Mouse (Mus musculus): ENCODE data around the gene Gcnt2. TPM values are rescaled to one million over a fixed set of nuclear protein-coding genes. Genes with fewer than 3 reads are reported as not detected.
A peak's percentile ranks its signal among the peaks of the same experiment; 100 is the strongest.
"Not testable (repeated sequence)": the region's sequence is repeated elsewhere in the genome, so short reads cannot be mapped to it uniquely, and the experiment has no call there.

Gene Gcnt2
- polyA plus RNA-seq, 1 experiment from 2014 or later: 2.1 TPM

DNA sequence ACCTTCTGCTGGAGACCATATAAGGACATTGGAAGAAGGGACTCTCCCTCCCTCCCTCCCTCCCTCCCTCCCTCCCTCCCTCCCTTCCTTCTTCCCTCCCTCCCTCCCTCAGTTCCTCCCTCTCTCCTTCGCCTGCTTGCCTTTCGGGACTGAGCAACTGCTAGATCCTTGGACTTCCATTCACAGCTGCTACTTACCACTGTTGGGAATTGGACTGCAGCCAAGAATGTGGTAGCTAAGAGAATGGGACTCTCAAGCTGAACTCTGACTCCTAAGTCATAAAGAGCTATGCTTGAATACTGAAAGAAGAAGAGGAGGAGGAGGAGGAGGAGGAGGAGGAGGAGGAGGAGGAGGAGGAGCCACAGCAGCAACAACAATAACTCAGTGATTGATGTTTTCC lies 72.3 kb downstream of the Gcnt2 start:
- H3K27ac ChIP-seq; H3K36me3 ChIP-seq; H3K4me1 ChIP-seq; H3K4me2 ChIP-seq (replicated peaks); H3K4me3 ChIP-seq; H3K9ac ChIP-seq; H3K27me3 ChIP-seq; H3K9me3 ChIP-seq: not testable (repeated sequence)
- peak; percentile 64; the same call in 1 of the 2 replicates for ATAC-seq (ENCODE audit: low FRiP score, low read depth)
- WGBS: no CpG with 5 or more reads among the region's 2 CpGs

DNA sequence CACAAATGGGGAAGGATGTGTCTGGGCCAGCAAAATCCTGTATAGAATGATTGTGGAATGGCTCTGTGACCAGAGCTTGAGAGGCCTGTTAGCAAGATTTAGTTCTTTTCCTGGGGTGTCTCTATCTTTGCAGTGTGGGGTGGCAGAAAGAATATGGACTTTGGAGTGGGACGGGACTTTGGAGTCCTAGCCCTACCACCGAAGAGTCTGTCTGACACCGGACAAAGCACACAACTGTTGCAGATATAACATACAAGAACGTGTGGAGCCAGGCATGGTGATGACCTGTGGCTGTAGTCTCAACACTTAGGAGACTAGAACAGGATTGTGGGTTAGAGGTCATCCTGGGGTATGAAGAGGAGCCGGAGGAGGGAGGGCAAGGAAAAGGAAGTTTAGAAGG lies 73.0 kb downstream of the Gcnt2 start:
- Histone ChIP-seq H3K36me3 (no peaks in the 10 kb centered on the region), H3K9me3 (no peaks in the 10 kb centered on the region), H3K4me3 (no peak overlapping the region), H3K4me1 (peaks cover 7% of the 10 kb centered on the region; the same call in 1 of the 2 replicates), H3K4me2 (replicated peaks) (no peak overlapping the region), H3K9ac (no peak overlapping the region), H3K27ac (no peak overlapping the region), H3K27me3 (no peaks in the 10 kb centered on the region)
- 86% methylated on average over 5 of the region's 5 CpGs for WGBS
- no peak for ATAC-seq (ENCODE audit: low FRiP score, low read depth)

DNA sequence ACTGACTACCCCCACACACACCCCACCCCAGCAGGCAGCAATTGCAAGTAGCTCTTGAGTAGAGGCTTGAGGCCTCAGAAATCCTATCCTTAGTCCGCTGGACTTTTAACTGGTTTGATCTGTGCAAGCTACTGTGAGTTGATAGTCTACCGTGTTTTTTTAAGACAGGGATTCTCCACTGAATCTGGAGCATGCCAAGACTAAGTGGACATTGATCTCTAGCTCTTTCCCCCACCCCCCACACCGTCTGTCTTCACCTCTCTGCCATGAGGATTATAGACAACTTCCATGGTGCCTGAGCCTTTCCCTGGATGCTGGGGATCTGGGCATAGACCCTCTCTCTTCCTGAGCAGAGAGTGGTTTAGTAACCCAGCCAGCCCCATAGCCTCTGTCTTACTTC lies 74.8 kb downstream of the Gcnt2 start:
- H3K27me3 ChIP-seq: no peaks in the 10 kb centered on the region
- no peaks in the 10 kb centered on the region for H3K9me3 ChIP-seq
- H3K4me3 ChIP-seq: no peak overlapping the region
- H3K36me3 ChIP-seq: no peaks in the 10 kb centered on the region
- H3K4me1 ChIP-seq: no peaks in the 10 kb centered on the region
- ATAC-seq (ENCODE audit: low FRiP score, low read depth): no peak
- H3K4me2 ChIP-seq (replicated peaks): no peak overlapping the region
- 73% methylated on average over 3 of the region's 3 CpGs for WGBS
- H3K27ac ChIP-seq: no peak overlapping the region
- no peak overlapping the region for H3K9ac ChIP-seq

DNA sequence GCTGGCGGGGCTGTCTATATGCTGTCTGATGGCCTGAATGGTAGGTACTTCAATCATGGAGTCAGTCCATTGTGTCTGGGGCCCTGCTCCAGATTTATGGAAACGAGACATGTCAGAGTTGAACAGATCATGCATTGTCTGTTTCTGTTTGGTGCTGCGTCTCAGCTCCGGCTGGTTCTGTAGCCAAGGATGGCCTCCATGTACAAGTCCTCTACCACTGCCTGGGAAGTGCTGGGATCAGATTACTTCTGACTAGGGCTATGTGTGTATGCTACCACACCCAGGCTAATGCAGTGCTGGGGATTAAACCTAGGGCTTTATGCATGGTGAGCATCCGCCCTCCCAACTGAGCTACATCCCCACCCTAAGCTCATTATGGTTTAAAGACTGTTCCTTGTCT lies 78.0 kb downstream of the Gcnt2 start:
- no peak overlapping the region for H3K27ac ChIP-seq
- no peaks in the 10 kb centered on the region for H3K9me3 ChIP-seq
- no peak overlapping the region for H3K4me3 ChIP-seq
- 93% methylated on average over 5 of the region's 5 CpGs for WGBS
- ATAC-seq (ENCODE audit: low FRiP score, low read depth): no peak
- no peak overlapping the region for H3K4me2 ChIP-seq (replicated peaks)
- H3K27me3 ChIP-seq: no peaks in the 10 kb centered on the region
- no peaks in the 10 kb centered on the region for H3K36me3 ChIP-seq
- H3K9ac ChIP-seq: no peak overlapping the region
- H3K4me1 ChIP-seq: no peaks in the 10 kb centered on the region

DNA sequence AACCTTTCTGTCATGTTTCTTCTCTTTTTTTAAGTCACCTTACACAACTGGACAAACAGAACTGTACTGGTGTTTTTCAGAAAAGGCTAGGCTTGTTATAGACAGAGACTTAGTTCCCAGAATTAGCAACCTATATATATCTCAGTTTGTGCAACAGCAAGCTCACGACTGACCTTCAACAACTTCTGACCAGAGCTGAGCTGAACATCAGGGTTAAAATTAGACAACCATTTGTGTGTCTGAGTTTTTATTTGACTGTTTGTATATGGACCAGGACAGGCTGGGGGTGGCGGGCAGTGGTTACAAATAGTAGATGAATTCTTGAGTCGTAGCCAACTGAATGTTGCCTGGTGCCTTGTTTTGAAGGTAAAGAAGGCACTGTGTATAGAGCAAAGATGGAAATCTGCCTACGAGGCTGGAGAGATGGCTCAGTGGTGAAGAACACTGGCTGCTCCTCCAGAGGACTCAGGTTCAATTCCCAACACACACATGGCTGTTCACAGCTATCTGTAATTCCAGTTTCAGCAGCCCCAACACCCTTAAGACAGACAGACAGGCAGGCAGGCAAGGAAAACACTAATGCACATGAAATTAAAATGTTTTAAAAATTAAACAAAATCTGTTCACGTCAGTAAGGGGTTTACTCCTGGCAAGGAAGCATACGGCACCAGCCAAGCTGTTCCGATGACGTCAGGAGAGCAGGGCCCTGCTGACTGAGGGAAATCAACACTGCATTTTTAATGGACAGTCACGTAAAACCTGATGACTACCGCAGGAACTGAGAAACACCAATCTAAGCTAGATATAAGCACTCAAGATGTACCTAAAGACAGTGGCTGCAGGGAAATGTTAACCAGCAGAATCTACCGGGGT lies 79.2 kb downstream of the Gcnt2 start:
- Histone ChIP-seq H3K27ac (no peak overlapping the region), H3K4me1 (no peaks in the 10 kb centered on the region), H3K4me3 (no peak overlapping the region), H3K9ac (no peak overlapping the region), H3K27me3 (no peaks in the 10 kb centered on the region), H3K36me3 (no peaks in the 10 kb centered on the region), H3K9me3 (no peaks in the 10 kb centered on the region), H3K4me2 (replicated peaks) (no peak overlapping the region)
- no peak for ATAC-seq (ENCODE audit: low FRiP score, low read depth)
- WGBS: 76% methylated on average over 11 of the region's 11 CpGs

DNA sequence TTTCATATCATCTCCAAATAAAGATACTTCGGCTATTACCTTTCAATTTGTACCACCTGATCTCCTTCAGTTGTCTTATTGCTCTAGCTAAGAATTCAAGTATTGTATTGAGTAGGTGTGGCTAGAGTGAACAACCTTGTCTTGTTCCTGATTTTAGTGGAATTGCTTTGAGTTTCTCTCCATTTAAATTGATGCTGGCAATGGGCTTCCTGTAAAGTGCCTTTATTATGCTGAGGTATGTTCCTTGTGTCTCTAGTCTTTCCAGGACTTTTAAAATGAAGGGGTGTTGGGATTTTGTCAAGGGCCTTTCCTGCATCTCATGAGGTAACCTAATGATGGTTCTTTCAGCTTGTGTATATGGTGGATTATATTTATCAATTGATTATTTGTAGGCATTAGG lies 83.5 kb downstream of the Gcnt2 start:
- no peak overlapping the region for H3K9ac ChIP-seq
- H3K27me3 ChIP-seq: no peaks in the 10 kb centered on the region
- no peaks in the 10 kb centered on the region for H3K9me3 ChIP-seq
- H3K4me3 ChIP-seq: no peak overlapping the region
- WGBS: 94% methylated on average over 1 of the region's 1 CpGs
- peaks cover 8% of the 10 kb centered on the region for H3K4me1 ChIP-seq
- no peak overlapping the region for H3K4me2 ChIP-seq (replicated peaks)
- no peaks in the 10 kb centered on the region for H3K36me3 ChIP-seq
- ATAC-seq (ENCODE audit: low FRiP score, low read depth): no peak
- no peak overlapping the region for H3K27ac ChIP-seq

DNA sequence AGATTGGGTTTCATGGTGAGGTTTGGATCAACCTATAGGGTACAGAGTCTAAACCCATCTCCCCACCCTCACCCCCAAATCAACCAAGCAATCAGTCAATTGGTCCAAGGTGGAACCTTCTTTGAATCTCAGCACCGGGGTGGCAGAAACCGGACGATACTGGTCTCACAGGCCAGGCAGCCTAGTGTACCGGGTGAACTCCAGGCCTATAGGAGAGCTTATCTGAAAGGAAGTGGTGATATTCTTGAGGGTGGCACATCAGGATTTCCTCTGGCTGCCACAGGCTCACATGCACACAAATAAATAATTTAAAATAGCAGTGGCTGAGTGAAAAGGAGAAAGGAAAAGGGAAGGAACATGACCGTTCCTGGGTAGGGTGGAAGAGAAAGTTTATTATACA lies 84.4 kb downstream of the Gcnt2 start:
- WGBS: 56% methylated on average over 5 of the region's 5 CpGs
- no peaks in the 10 kb centered on the region for H3K27me3 ChIP-seq
- H3K9me3 ChIP-seq: no peaks in the 10 kb centered on the region
- H3K9ac ChIP-seq: no peak overlapping the region
- no peak overlapping the region for H3K27ac ChIP-seq
- ATAC-seq (ENCODE audit: low FRiP score, low read depth): no peak
- H3K4me3 ChIP-seq: no peak overlapping the region
- H3K4me2 ChIP-seq (replicated peaks): no peak overlapping the region
- H3K4me1 ChIP-seq: peaks cover 8% of the 10 kb centered on the region
- no peaks in the 10 kb centered on the region for H3K36me3 ChIP-seq

DNA sequence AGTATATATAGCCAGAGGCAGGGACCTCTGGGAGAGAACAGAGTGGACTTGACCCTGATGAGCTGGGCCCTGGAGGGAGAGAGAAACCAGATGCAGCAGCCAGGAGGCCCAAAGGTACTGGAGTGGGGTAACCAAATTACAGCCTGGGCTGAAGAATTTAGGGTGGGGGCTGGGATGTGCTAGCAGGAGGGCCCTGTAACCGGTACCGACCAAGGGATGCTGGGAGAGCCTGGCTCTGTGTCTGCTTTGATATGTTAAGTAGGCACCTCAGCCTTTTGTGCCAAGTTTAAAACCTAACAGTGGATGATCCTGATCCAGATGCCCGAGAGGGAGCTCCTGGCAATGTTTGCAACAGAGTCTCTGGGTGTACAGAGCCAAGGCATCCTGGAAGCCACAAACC lies 84.8 kb downstream of the Gcnt2 start:
- Histone ChIP-seq H3K27me3 (no peaks in the 10 kb centered on the region), H3K27ac (no peak overlapping the region), H3K4me1 (peaks cover 8% of the 10 kb centered on the region), H3K4me2 (replicated peaks) (no peak overlapping the region), H3K4me3 (no peak overlapping the region), H3K9me3 (no peaks in the 10 kb centered on the region), H3K36me3 (no peaks in the 10 kb centered on the region), H3K9ac (peak overlapping the region; percentile 19; the same call in 1 of the 2 replicates)
- 18% methylated on average over 3 of the region's 3 CpGs for WGBS
- no peak for ATAC-seq (ENCODE audit: low FRiP score, low read depth)

DNA sequence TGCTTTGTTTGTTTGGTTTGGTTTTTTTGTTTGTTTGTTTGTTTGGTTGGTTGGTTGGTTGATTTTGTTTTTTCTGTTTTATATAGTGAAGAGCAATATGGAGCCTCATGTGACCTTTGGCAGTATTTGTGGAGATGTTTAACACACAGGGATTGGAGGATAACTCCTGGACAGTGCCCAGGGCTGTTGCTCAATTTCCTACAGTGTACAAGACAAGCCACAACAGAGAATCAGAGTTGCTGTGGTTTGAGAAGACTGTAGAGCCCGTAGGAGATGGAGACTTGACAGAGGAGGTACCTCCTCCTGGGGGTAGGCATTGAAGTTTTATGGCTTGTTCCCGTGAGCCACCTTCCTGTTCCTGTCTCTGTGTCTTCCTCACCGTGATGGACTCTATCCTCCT lies 87.0 kb downstream of the Gcnt2 start:
- no peaks in the 10 kb centered on the region for H3K36me3 ChIP-seq
- ATAC-seq (ENCODE audit: low FRiP score, low read depth): no peak
- peaks cover 8% of the 10 kb centered on the region for H3K4me1 ChIP-seq
- H3K27me3 ChIP-seq: no peaks in the 10 kb centered on the region
- H3K4me3 ChIP-seq: no peak overlapping the region
- no peak overlapping the region for H3K27ac ChIP-seq
- no peak overlapping the region for H3K9ac ChIP-seq
- H3K9me3 ChIP-seq: no peaks in the 10 kb centered on the region
- WGBS: 59% methylated on average over 3 of the region's 3 CpGs
- H3K4me2 ChIP-seq (replicated peaks): no peak overlapping the region

DNA sequence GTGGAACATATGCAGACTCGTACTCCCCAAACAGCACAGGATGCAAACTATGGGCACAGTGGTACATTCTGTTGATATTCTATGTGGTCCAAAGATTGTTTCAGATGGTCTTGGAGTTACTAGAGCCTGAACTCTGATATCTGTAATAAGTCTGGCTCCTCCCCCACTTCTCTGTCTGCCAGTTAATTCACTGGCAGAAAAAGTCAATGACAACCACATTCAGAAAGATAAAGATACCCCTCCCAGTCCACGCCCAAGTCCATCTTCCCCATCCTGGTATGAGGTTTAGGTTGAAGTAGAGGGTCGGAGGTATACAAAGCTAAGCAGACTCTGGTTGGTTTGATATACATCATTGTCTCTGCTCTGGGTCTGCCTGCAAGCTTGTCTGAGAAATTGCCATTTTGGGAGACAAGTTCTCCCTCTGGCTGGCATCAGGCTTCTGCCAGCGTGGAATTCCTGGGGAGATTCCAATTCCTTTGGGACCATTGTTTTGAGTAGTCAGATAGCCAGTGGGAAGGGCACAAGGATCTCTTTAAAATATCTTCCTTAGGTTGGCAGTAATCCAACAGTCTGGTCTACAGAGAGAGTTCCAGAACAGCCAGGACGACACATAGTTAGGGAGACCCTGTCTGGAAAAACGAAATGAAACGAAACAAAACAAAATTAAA lies 88.1 kb downstream of the Gcnt2 start:
- Histone ChIP-seq H3K27me3 (no peaks in the 10 kb centered on the region), H3K4me3 (no peak overlapping the region), H3K36me3 (no peaks in the 10 kb centered on the region), H3K9me3 (no peaks in the 10 kb centered on the region), H3K27ac (no peak overlapping the region), H3K4me2 (replicated peaks) (no peak overlapping the region), H3K9ac (no peak overlapping the region), H3K4me1 (peaks cover 8% of the 10 kb centered on the region)
- 78% methylated on average over 7 of the region's 7 CpGs for WGBS
- ATAC-seq (ENCODE audit: low FRiP score, low read depth): no peak

DNA sequence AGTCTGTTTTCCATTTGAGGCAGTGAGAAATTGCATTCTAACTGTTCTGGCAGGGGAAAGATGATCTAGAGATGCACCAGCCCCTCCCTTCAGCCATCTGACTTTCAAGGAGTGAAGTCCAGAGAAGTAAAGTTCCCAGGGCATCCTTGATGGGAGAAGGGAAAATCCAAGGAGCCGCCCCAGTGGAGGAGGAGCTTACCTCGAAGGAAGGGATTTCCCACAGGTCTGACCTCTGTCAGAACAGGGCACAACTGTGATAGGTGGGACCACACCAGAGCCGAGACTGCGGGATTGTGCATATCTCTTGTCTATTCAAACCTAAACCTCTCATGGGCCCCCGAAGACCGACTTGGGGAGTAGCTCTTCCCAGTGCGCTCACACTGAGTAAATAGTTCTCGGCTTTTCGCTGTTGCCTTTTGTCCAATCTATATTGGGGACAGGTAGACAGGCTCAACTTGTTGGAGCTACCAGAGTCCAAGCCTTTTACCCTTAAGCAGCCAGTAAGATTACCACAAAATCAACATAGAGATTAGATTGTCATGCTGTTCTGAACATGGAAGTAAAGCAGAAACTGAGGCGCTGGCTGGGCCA lies 91.9 kb downstream of the Gcnt2 start:
- Histone ChIP-seq H3K9me3 (no peaks in the 10 kb centered on the region), H3K27ac (no peak overlapping the region), H3K4me1 (no peaks in the 10 kb centered on the region), H3K36me3 (no peaks in the 10 kb centered on the region), H3K4me3 (no peak overlapping the region), H3K27me3 (no peaks in the 10 kb centered on the region), H3K9ac (no peak overlapping the region), H3K4me2 (replicated peaks) (no peak overlapping the region)
- 81% methylated on average over 10 of the region's 10 CpGs for WGBS
- ATAC-seq (ENCODE audit: low FRiP score, low read depth): no peak

DNA sequence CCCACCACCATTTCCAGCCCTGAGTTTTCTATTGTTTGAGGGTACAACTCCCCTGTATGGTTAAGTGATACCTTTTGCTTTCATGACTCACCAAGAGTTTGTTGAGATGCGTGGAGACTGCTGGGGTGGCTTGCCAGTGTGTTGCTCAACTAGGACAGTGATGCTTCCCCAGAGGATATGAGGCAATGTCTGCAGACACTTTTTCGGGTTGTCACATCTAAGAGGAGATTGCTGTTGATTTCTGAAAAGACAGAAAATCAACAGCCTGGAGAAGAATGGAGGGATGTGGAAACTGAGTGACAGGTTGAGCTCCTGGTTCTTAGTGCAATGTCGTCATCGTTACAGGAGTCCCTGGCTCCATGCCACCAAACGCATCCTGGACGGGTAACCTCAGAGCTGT lies 93.7 kb downstream of the Gcnt2 start:
- Histone ChIP-seq H3K4me2 (replicated peaks) (no peak overlapping the region), H3K27me3 (no peaks in the 10 kb centered on the region), H3K36me3 (no peaks in the 10 kb centered on the region), H3K9me3 (no peaks in the 10 kb centered on the region), H3K4me3 (no peak overlapping the region), H3K27ac (no peak overlapping the region), H3K4me1 (no peaks in the 10 kb centered on the region), H3K9ac (no peak overlapping the region)
- no peak for ATAC-seq (ENCODE audit: low FRiP score, low read depth)
- 80% methylated on average over 6 of the region's 6 CpGs for WGBS

Measured in limb, embryonic 13.5 days (tissue).